Mouse (Mus musculus): ENCODE data around the gene Olfr288.

- TF ChIP-seq POLR2A (IDR thresholded peaks at IDR 0.05; ENCODE audit: insufficient read length, low read depth), result no peak
- TF ChIP-seq E2F4 (IDR thresholded peaks at IDR 0.05; ENCODE audit: insufficient read depth), result no peak
- TF ChIP-seq MYOG (IDR thresholded peaks at IDR 0.05; ENCODE audit: control insufficient read depth in 1 of 3, insufficient read depth in 1 of 3, insufficient read length in 2 of 3, low read depth in 2 of 3), result no peak
- TF ChIP-seq MYOD1 (IDR thresholded peaks at IDR 0.05; ENCODE audit: control insufficient read depth in 1 of 3, insufficient read length in 2 of 3, low read depth in 2 of 3), result no peak
- TF ChIP-seq USF1 (IDR thresholded peaks at IDR 0.05; ENCODE audit: low read depth), result no peak
These were observed 38.1 kb downstream of the Olfr288 start for GRCm38 (mm10) chr15:98157253-98157652.

Measured in myocyte (in vitro differentiated cells).